Mouse (Mus musculus) erythroblast, embryonic 14.5 days (primary cell): ENCODE data around the gene Xpo6.

Source experiments
- GATA1 ChIP-seq: IDR thresholded peaks from 2 replicates; pipeline ENCODE4 v1.6.1; 2012; ENCODE audit warnings: low read length, inconsistent platforms, mixed read lengths
- TAL1 ChIP-seq: IDR thresholded peaks from 3 replicates; pipeline ENCODE4 v1.6.1; 2012; ENCODE audit warnings: low read length, inconsistent platforms, mixed read lengths

GRCm38 (mm10) chr7:126174863-126175262 is 25.4 kb downstream of the Xpo6 start:
- no peak for TF ChIP-seq GATA1
- TF ChIP-seq TAL1, result no peak
